Mouse (Mus musculus) kidney, postnatal 0 days (tissue): ENCODE measurements at regions not wholly inside any gene's neighbourhood (a gene's known extent, or its start where the extent isn't known, plus 50 kb on each side); places are given as distances from the start of the nearest gene placed in this dataset.
A peak's percentile ranks its signal among the peaks of the same experiment; 100 is the strongest.
"Not testable (repeated sequence)": the region's sequence is repeated elsewhere in the genome, so short reads cannot be mapped to it uniquely, and the experiment has no call there.

Source experiments
- ATAC-seq: fragments of 200-750 bp; cut with Nextera tagmentation; replicated peaks from 2 replicates; pipeline ENCODE4 v1.8.0; 2017; ENCODE audit warnings: low read depth, moderate number of reproducible peaks, moderate TSS enrichment, moderate library complexity; ENCODE audit not compliant: low FRiP score
- DNase-seq: peaks from one replicate; pipeline ENCODE4 v3.0.0-alpha.2; 2016; ENCODE audit warnings: low spot score
- H3K27ac ChIP-seq: fragments of 300-500 bp; sonication (generic); 2 replicates; pipeline ENCODE4 v1.5.1; 2014; ENCODE audit warnings: mild to moderate bottlenecking
- H3K27me3 ChIP-seq: fragments of 300-500 bp; sonication (generic); 2 replicates; pipeline ENCODE4 v1.6.1; 2014; ENCODE audit warnings: low read length, mixed read lengths; ENCODE audit not compliant: insufficient read depth
- H3K36me3 ChIP-seq: fragments of 300-500 bp; sonication (generic); 2 replicates; pipeline ENCODE4 v1.6.1; 2014; ENCODE audit warnings: low read length, mixed read lengths; ENCODE audit not compliant: insufficient read depth
- H3K4me1 ChIP-seq: fragments of 300-500 bp; sonication (generic); replicated peaks from 2 replicates; pipeline ENCODE4 v1.6.1; 2014; ENCODE audit warnings: antibody characterized with exemption, low read length, mixed read lengths; ENCODE audit not compliant: insufficient read depth
- H3K4me2 ChIP-seq: fragments of 300-500 bp; sonication (generic); 2 replicates; pipeline ENCODE4 v1.6.1; 2014; ENCODE audit warnings: mild to moderate bottlenecking, low read length, moderate library complexity, mixed read lengths
- H3K4me3 ChIP-seq: fragments of 300-500 bp; sonication (generic); replicated peaks from 2 replicates; pipeline ENCODE4 v1.5.1; 2014; ENCODE audit warnings: low read depth, low read length
- H3K9ac ChIP-seq: fragments of 300-500 bp; sonication (generic); 2 replicates; pipeline ENCODE4 v1.6.1; 2014; ENCODE audit warnings: low read depth, low read length
- H3K9me3 ChIP-seq: fragments of 300-500 bp; sonication (generic); replicated peaks from 2 replicates; pipeline ENCODE4 v1.6.1; 2016; ENCODE audit warnings: low read length, inconsistent platforms, mixed read lengths
- CTCF ChIP-seq: IDR thresholded peaks from 2 replicates; pipeline ENCODE4 v1.5.1; 2016; ENCODE audit warnings: antibody characterized with exemption, low read depth, mild to moderate bottlenecking, moderate library complexity
- WGBS: fragments of 180-500 bp; shearing (Covaris S2); extraction: QIAGEN DNeasy Blood & Tissue Kit; methylation state at CpG from one replicate; pipeline ENCODE4 v1.1.7; 2014; 5-methylcytosine and 5-hydroxymethylcytosine counted together

DNA sequence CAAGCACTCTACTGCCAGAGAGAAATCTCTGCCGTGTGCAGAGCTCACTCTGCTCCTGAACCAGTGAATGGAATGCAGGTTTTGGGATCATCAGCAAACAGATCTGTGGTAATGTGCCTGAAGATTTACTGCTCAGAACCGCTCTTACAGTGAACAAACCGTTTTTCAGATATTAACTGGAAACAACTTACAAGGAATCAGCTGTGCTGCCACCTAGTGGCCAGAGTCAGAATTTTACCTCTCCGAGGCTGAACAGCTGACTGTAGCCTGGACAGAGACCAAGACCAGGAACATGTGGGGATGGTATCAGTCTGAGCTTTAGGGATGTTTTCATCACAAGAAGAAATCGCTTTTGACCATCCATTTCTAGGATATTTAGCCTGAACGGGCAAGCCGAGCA is 65.3 kb downstream of the Gm15023 start:
- not testable (repeated sequence) for H3K4me1 ChIP-seq, H3K4me2 ChIP-seq, H3K36me3 ChIP-seq, H3K9me3 ChIP-seq, H3K9ac ChIP-seq, H3K4me3 ChIP-seq, H3K27me3 ChIP-seq, DNase-seq, ATAC-seq, H3K27ac ChIP-seq
- 19% methylated on average over 6 of the region's 7 CpGs for WGBS
- TF ChIP-seq CTCF, result peak; percentile 31; the same call in 1 of the 2 replicates

DNA sequence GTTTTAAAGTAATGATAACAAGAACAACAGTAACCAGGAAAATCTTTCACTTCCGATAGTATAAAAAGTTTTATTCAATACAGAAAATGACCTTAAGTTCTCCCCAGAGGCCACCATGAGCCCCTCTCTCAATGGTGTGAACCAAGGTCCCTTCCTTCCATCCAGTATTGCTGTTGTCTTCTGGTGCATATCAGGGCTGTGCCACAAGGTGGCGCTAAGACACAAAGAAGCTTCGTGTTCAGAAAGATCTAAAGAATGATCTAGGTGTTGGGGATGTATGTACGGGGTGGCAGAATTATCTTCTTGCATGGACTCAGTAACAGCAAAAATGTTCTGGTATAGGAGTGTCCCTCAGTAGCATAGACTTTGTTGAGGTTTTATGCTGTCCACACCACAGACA is 66.6 kb downstream of the Gm15023 start:
- 29% methylated on average over 4 of the region's 4 CpGs for WGBS
- H3K9ac ChIP-seq, H3K4me2 ChIP-seq, H3K4me3 ChIP-seq, H3K9me3 ChIP-seq, H3K36me3 ChIP-seq, ATAC-seq, H3K27ac ChIP-seq, H3K27me3 ChIP-seq, H3K4me1 ChIP-seq: not testable (repeated sequence)
- TF ChIP-seq CTCF, result peak; percentile 64
- DNase-seq, result peak; percentile 32

DNA sequence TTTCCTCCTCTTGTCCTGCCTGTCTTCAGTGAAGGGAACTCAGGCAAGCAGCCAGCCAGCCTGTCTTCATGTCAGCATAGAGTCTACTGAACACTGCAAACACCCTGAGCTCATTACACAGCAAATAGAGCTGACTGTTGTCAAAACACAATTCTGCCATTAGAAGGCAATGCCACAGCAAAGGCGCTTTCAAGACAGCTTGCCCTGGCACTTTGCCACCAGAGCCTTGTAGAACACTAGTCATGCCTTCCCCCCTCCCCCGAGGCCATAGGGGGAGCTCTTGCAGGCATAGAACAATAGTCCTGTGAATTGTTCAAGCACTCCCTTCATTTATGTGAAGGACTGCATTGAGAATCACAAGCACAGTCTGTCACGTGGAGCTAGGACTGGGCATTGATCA is 75.8 kb downstream of the Gm15023 start:
- no peak overlapping the region for H3K4me3 ChIP-seq
- no peaks in the 10 kb centered on the region for H3K36me3 ChIP-seq
- no peaks in the 10 kb centered on the region for H3K4me1 ChIP-seq
- H3K4me2 ChIP-seq, result no peak overlapping the region
- DNase-seq (no peak), ATAC-seq (no peak)
- no peaks in the 10 kb centered on the region for H3K9me3 ChIP-seq
- H3K27me3 ChIP-seq, result no peaks in the 10 kb centered on the region
- WGBS, result 56% methylated on average over 3 of the region's 3 CpGs
- TF ChIP-seq CTCF, result no peak
- H3K9ac ChIP-seq, result no peak overlapping the region
- no peak overlapping the region for H3K27ac ChIP-seq

DNA sequence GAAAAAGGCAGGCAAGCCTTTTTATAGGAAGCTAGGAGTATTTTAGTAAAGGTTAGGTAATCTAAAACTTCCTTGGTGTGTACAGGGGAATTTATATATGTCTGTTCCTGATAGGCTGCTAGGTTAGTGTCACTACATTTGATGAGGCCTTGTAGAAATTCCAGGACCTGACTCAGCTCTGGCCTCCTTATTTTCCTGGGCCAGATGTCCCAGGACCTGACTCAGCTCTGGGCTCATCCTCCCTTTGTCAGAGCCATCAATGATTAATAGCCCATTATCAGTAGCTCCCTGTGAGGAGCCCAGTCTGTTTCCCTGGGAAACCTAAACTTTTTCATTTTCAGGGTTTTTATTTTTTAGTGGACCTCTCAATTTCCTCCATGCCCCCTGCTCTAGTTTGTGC is 79.3 kb downstream of the Gm15023 start:
- no peak overlapping the region for H3K9ac ChIP-seq
- no peaks in the 10 kb centered on the region for H3K9me3 ChIP-seq
- no peaks in the 10 kb centered on the region for H3K36me3 ChIP-seq
- H3K27me3 ChIP-seq, result no peaks in the 10 kb centered on the region
- no peak for DNase-seq
- H3K4me1 ChIP-seq, result no peaks in the 10 kb centered on the region
- no peak for TF ChIP-seq CTCF
- no peak for ATAC-seq
- H3K4me2 ChIP-seq, result no peak overlapping the region
- no peak overlapping the region for H3K4me3 ChIP-seq
- no peak overlapping the region for H3K27ac ChIP-seq

DNA sequence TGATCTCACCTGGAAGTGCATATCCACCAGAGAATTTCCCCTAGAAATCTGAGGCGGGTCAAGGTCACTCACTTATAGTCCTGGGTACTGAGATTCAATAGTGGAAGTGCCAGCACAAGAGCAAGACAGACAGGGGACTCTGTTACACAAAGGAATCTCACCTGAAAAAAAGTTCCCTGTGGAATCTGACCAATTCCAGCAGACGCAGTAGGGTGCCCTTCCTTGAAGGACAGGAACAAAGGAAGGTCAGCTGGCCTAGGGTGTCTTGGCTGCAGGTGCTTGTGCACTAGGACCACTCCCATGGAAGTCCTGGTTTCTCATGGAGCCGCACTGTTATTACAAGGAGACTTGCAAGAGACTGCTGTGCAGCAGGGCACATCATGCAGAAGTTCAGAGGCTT is 81.2 kb downstream of the Gm15023 start:
- no peak overlapping the region for H3K9ac ChIP-seq
- no peak for DNase-seq
- no peak overlapping the region for H3K4me2 ChIP-seq
- no peaks in the 10 kb centered on the region for H3K36me3 ChIP-seq
- H3K9me3 ChIP-seq, result no peaks in the 10 kb centered on the region
- H3K4me1 ChIP-seq, result no peaks in the 10 kb centered on the region
- no peak overlapping the region for H3K4me3 ChIP-seq
- no peaks in the 10 kb centered on the region for H3K27me3 ChIP-seq
- no peak for TF ChIP-seq CTCF
- H3K27ac ChIP-seq, result no peak overlapping the region
- ATAC-seq, result no peak
- 61% methylated on average over 3 of the region's 3 CpGs for WGBS

DNA sequence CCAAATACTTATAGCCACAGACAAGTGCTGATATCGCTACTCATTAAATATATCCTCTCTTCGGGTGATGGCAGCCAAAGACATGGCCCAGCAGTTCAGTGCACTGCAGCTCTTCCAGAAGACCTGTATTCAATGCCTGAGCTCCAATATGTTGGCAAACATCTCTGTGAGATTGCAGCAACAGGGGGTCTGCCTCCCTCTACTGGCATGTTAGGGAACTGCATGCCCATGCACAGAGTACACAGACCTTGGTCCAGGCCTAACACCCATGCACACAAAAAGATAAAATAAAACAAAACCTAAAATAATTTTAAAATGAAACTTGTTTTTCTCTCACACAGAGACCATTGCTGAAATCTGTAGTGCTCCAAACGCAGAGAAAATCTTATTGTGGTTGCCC is 82.1 kb upstream of the Zmat1 start:
- not testable (repeated sequence) for H3K4me3 ChIP-seq, H3K4me2 ChIP-seq, H3K9ac ChIP-seq, H3K27ac ChIP-seq, H3K4me1 ChIP-seq, H3K9me3 ChIP-seq, H3K36me3 ChIP-seq, ATAC-seq, H3K27me3 ChIP-seq
- peak; percentile 72 for TF ChIP-seq CTCF
- WGBS, result 21% methylated on average over 1 of the region's 3 CpGs
- peak; percentile 11 for DNase-seq

DNA sequence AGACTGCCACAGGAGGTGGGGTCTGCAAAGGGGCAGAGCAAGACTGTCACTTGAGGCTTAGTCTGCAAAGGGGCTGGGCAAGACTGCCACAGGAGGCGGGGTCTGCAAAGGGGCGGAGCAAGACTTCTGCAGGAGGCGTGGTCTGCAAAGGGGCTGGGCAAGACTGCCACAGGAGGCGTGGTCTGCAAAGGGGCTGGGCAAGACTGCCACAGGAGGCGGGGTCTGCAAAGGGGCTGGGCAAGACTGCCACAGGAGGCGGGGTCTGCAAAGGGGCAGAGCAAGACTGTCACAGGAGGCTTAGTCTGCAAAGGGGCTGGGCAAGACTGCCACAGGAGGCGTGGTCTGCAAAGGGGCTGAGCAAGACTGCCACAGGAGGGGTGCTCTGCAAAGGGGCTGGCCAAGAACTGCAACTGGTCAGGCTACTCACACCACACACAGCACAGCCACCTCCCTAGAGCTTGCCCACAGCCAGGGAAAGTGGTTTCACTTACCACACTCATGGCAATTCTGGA is 78.1 kb upstream of the Zmat1 start:
- not testable (repeated sequence) for H3K9me3 ChIP-seq, H3K4me2 ChIP-seq, H3K4me1 ChIP-seq, H3K4me3 ChIP-seq, H3K27me3 ChIP-seq, H3K27ac ChIP-seq, H3K9ac ChIP-seq, H3K36me3 ChIP-seq
- peak; percentile 54 for DNase-seq
- peak; percentile 80; the same call in 1 of the 2 replicates for ATAC-seq
- TF ChIP-seq CTCF, result 0 out of 2 replicates have a peak, but pooled peaks have one; percentile 4
- WGBS, result 47% methylated on average over 7 of the region's 7 CpGs

DNA sequence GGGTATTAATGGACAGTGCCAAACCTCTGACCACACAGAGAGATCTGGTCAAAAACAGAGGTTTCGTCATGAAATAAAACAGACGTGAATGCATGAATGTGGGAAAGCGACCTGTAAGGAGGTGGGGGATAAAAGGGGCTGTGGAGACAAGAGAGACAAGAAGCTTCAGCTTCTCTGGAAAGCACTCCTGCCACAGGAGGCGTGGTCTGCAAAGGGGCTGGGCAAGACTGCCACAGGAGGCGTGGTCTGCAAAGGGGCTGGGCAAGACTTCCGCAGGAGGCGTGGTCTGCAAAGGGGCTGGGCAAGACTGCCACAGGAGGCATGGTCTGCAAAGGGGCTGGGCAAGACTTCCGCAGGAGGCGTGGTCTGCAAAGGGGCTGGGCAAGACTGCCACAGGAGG is 77.6 kb upstream of the Zmat1 start:
- H3K4me3 ChIP-seq, H3K27me3 ChIP-seq, DNase-seq, H3K4me1 ChIP-seq, H3K9ac ChIP-seq, H3K36me3 ChIP-seq, H3K4me2 ChIP-seq, H3K9me3 ChIP-seq, H3K27ac ChIP-seq: not testable (repeated sequence)
- 35% methylated on average over 7 of the region's 9 CpGs for WGBS
- ATAC-seq, result peak; percentile 40; the same call in 1 of the 2 replicates

DNA sequence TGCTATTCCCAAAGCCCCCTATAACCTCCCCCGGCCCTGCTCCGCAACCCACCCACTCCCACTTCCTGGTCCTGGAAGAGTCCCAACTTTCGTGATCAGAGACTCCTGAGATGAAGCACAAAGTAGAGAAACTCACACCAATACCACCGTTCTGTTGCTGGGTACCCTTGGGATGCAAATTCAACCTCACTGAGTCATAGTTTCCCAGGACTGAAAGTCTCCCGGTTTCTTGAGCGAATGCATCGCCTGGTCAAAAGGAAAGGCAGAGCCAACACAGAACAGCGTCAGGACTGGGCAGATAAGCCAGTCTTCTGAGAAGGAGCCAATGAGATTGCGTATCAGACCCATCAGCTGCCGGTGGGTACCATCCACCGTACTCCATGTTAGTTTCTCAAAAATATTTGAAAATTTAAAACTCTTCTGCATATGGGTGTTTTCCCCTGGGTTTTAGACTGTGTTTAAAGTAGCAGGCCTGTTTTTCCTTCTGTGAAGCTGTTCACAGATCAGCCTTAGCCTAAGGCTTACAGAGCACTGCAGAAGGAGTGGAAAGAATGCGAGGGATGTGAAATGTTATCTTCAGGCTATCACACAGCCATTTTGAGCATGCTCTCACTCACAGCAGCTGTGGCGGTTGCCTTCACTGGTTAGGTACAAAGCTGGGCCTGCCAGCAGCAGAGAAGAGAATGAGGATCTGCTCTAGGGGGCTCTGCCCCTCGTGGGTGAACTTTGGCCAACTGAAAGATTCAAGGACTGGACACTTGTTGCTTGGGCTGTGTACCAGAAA is 77.0 kb upstream of the Zmat1 start:
- H3K4me1 ChIP-seq, H3K27me3 ChIP-seq, H3K36me3 ChIP-seq, DNase-seq, H3K9me3 ChIP-seq, ATAC-seq, H3K27ac ChIP-seq, H3K4me2 ChIP-seq, H3K4me3 ChIP-seq, H3K9ac ChIP-seq: not testable (repeated sequence)
- 74% methylated on average over 14 of the region's 14 CpGs for WGBS
